Mouse (Mus musculus): ENCODE data around the gene Glb1l.
"Not testable (repeated sequence)": the region's sequence is repeated elsewhere in the genome, so short reads cannot be mapped to it uniquely, and the experiment has no call there.

Glb1l gene

GRCm38 (mm10) chr1:75210136-75211087 is at the start of gene Glb1l, which contains the start of gene Stk16:
TSS of gene Glb1l (minus strand) at chr1:75210813.
TSS of gene Stk16 (plus strand) at chr1:75210838.
- peak; percentile 87 for DNase-seq (ENCODE audit: low read depth)

GRCm38 (mm10) chr1:75255516-75256046 is 45.0 kb upstream of the Glb1l start:
- DNase-seq (ENCODE audit: low read depth) = no peak

- DNase-seq (ENCODE audit: low read depth) = no peak
Observed at GRCm38 (mm10) chr1:75254625-75255013, 44.0 kb upstream of the Glb1l start.

- no peak for DNase-seq (ENCODE audit: low read depth)
Observed at GRCm38 (mm10) chr1:75253849-75254624, 43.4 kb upstream of the Glb1l start.

- DNase-seq (ENCODE audit: low read depth) = no peak
Observed at GRCm38 (mm10) chr1:75253029-75253428, 42.4 kb upstream of the Glb1l start.

GRCm38 (mm10) chr1:75252308-75252707 is 41.7 kb upstream of the Glb1l start:
- DNase-seq (ENCODE audit: low read depth) = no peak

- DNase-seq (ENCODE audit: low read depth) = no peak
Observed at GRCm38 (mm10) chr1:75251112-75251970, 40.7 kb upstream of the Glb1l start.

GRCm38 (mm10) chr1:75250498-75250897 is 39.9 kb upstream of the Glb1l start:
- no peak for DNase-seq (ENCODE audit: low read depth)

GRCm38 (mm10) chr1:75248041-75248772 is 37.6 kb upstream of the Glb1l start:
- no peak for DNase-seq (ENCODE audit: low read depth)

GRCm38 (mm10) chr1:75247071-75247930 is 36.7 kb upstream of the Glb1l start:
- no peak for DNase-seq (ENCODE audit: low read depth)

GRCm38 (mm10) chr1:75244836-75245235 is 34.2 kb upstream of the Glb1l start:
- DNase-seq (ENCODE audit: low read depth) = no peak

GRCm38 (mm10) chr1:75244175-75244826 is 33.7 kb upstream of the Glb1l start:
- no peak for DNase-seq (ENCODE audit: low read depth)

- no peak for DNase-seq (ENCODE audit: low read depth)
Observed at GRCm38 (mm10) chr1:75243411-75243810, 32.8 kb upstream of the Glb1l start.

GRCm38 (mm10) chr1:75239591-75239990 is 29.0 kb upstream of the Glb1l start:
- DNase-seq (ENCODE audit: low read depth) = no peak

- no peak for DNase-seq (ENCODE audit: low read depth)
Observed at GRCm38 (mm10) chr1:75236117-75237050, 25.8 kb upstream of the Glb1l start, which contains the start of gene Dnajb2. TSS of gene Dnajb2 (plus strand) at chr1:75236406.

GRCm38 (mm10) chr1:75234606-75235005 is 24.0 kb upstream of the Glb1l start:
- no peak for DNase-seq (ENCODE audit: low read depth)

- DNase-seq (ENCODE audit: low read depth) = not testable (repeated sequence)
Observed at GRCm38 (mm10) chr1:75232489-75232888, 21.9 kb upstream of the Glb1l start.

GRCm38 (mm10) chr1:75231664-75232152 is 21.1 kb upstream of the Glb1l start, which contains the start of gene A630095N17Rik:
TSS of gene A630095N17Rik (minus strand) at chr1:75232102.
- DNase-seq (ENCODE audit: low read depth) = no peak
